Mouse (Mus musculus): ENCODE measurements at regions not wholly inside any gene's neighbourhood (a gene's known extent, or its start where the extent isn't known, plus 50 kb on each side); places are given as distances from the start of the nearest gene placed in this dataset.

DNA sequence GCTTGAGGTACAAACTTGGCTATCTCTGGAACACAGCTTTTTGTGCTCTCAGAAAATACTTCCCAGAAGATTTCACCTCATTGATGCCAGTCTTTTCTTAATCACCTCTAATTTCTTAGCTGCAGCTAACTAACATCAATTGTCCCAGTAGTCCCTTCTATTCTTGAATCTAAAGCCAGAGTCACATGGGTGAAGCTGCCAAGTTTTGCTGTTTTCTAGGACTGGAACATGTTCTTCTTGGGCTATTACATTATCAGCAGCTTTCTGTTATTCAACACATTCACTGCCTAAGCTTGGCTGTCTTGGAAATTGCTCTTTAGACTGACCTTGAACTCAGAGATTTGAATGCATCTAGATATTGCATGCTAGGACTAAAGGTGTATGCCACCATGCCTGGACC lies 583.9 kb downstream of the Cetn3 start:
- no peak for DNase-seq

DNA sequence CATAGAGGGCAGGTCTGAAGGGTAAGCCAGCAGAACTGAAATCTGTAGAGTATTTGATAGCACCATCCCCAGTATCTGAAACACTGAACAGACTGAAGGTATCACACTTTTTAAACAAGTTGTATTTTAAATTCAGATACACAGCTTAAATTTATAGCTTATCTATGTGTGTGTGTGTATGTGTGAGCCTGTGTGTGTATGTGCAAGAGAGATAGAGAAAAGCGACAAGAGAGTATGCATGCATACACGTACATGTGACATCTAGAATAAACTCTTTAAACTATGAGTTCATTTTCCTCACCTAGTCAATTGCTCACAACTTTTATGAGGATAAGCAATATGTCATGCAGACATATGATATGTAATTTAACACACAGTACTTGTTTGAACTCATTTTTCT lies 588.7 kb downstream of the Cetn3 start:
- no peak for DNase-seq

GRCm38 (mm10) chr13:82372612-82373011 lies 589.7 kb downstream of the Cetn3 start:
- DNase-seq, result no peak

- DNase-seq, result no peak
Measured at GRCm38 (mm10) chr13:82392908-82393307, 610.0 kb downstream of the Cetn3 start.

- DNase-seq, result no peak
Measured at GRCm38 (mm10) chr13:82393496-82393895, 610.6 kb downstream of the Cetn3 start.

DNA sequence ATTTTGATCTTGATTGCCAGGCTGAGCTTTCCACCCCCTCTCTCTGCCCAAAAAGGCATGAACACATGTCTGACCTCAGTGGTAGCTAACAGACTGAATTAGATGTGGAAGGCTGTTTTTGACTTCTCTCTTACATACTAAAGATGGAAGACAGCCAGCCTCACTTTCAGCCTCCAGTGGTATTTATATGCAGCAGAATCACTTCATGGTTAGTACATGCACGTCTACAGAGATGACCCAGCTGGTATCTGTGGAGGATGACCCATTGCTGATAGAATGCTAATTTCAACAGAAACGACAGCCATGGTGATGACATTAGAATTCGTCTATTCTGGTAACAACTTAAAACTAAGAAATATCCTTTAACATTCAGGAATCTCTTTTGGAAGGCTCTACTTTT lies 630.8 kb downstream of the Cetn3 start:
- no peak for DNase-seq

DNA sequence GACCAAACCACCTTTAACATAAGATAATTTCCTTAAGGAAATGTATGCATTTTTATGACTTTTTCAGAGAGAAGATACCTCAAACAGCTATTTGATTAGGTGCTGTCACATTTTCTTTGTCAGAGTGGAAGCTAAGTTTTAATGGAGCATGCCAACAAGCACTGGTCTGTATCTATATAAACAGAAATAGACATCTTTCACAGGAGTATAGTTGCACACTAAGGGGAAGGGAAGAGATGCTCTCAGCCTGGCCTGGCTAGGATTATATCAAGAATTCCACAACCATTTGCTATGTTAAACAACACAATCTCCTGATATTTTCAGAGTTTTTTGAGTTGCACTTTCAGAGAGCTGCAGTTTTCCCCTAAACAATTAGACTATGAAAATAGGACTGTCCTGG lies 638.1 kb downstream of the Cetn3 start:
- DNase-seq, result no peak

GRCm38 (mm10) chr13:82423911-82424654 lies 641.2 kb downstream of the Cetn3 start:
- no peak for DNase-seq

DNA sequence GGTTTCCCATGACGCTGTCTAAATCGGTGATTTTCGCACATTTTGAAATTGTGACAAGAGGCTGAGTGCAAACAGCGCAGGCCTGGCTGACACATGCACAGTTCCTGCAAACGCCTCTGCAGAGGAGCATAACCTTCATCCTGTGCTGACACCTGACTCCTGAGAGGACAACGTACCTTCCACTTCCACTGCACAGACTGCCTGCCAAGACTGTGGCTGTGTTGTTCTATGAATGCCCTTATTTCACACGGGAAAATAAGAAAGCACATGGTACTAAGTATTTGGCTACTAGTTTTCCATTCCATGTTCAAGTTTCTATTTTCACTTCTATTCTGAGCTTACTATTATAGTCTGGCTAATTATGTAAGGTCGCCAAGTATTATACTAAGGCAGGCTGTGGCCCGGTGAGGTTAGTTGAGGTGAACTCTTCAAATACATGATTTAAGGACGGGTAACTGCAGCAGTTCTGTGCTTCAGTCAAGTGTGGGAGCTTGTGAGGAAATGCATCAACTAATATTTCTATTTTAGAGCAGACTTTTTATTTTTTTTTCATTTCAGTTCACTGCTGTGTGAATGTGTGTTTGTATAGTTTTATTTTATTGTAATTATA lies 642.0 kb downstream of the Cetn3 start:
- no peak for DNase-seq

GRCm38 (mm10) chr13:82432411-82432810 lies 649.5 kb downstream of the Cetn3 start:
- DNase-seq, result no peak

DNA sequence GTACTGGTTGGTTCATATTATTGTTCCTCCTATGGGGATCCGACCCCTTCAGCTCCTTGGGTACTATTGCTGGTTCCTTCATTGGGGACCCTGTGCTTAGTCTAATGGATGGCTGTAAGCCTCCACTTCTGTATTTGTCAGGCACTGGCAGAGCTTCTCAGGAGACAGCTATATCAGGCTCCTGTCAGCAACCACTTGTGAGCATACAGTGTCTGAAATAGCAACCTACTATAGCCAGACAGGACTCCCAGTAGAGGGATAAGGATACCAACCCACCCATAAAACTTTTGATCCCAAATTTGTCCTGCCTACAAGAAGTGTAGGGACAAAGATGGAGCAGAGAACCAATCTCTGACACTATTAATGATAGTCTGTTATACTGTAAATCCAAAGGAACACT lies 656.4 kb downstream of the Cetn3 start:
- no peak for DNase-seq

- DNase-seq, result no peak
Measured at GRCm38 (mm10) chr13:82453650-82454049, 670.8 kb downstream of the Cetn3 start.

DNA sequence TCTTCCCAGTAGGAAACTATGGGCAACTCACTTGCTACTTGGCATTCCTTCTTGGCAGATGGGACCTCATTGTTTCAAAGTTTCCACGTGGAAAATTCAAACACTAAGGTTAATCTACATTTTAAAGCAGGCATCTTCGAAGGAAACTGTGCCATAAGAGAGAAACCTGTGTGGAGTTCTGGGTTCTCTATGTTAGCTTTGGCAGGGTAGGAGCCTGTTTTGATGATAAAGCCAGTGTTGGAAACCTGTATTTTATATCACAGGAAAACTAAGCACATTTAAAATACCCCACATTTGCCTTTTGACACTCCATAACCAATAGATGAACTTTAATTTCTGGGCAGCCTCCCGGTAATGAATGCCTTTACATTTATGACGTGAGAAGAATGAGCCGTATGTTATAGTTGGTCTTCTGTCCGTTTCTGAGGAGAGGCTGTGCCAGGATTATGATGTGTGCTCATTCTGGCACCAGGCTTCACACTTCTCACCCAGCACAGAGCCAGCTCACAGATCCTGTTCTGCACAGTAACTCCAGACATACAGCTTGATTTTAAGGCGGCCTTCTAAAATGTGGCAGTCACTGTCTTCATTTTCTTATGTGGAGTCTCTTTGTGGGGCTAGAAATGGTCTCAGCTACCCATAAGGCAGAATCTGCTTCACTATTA lies 700.5 kb downstream of the Cetn3 start:
- DNase-seq, result no peak

GRCm38 (mm10) chr13:82496606-82497005 lies 713.7 kb downstream of the Cetn3 start:
- DNase-seq, result no peak

- DNase-seq, result no peak
Measured at GRCm38 (mm10) chr13:82508176-82508575, 725.3 kb downstream of the Cetn3 start.

DNA sequence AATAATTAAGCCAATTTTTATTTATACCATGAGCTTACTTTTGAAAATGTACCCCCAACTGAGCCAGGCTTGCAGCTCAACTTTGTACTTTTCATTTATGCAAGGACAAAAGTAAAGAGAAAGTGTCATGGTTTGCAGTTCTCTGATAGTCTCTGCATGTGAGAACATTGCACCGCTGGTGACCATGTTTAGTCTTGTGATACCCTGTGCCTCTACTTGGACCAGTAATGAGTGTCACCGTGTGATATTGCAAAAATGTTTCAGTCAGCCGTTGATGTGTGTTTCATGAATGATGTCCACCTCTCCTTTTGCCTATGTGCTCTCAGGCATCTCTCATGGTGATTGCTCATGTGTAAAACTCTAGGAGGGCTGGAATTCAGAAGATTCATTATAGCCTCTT lies 726.6 kb downstream of the Cetn3 start:
- no peak for DNase-seq

Measured in adrenal gland, postnatal 10 days (tissue).